Mouse (Mus musculus): ENCODE results near the gene Sel1l. TPM values are rescaled to one million over a fixed set of nuclear protein-coding genes. Genes with fewer than 3 reads are reported as not detected.
A peak's percentile ranks its signal among the peaks of the same experiment; 100 is the strongest.

The Sel1l gene
- 14.7 and 41.4 TPM in 2 replicates for total RNA-seq (2015; ENCODE audit: low replicate concordance)
- total RNA-seq (2017; ENCODE audit: low replicate concordance): 35.0 and 41.4 TPM in 2 replicates

DNA sequence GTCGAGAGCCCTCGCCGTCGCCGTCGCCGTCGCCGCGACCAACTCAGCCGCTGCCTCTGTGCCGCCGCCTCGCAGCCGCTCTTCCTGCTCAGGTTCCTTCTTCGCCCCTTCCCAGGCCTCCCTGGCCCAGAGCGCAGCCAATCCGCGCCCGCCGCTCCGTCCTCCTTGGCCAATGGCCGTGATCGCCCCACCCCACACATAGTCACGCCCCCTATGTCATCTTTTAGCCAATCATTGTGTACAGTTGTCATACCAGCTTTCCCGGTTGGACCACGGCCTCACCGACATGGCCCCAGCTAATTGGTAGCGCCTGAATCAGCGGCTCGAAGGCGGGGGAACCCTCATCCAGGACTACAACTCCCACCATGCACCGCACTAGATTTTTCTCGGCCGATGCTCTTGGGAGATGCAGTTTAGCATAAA lies at the start of gene Sel1l:
Gene Sel1l, minus strand, starts transcription at position 113 of the 423 bp plus-strand sequence.
- peak; percentile 100 for ATAC-seq (replicated peaks; ENCODE audit: low FRiP score, poor library complexity, severe bottlenecking)

DNA sequence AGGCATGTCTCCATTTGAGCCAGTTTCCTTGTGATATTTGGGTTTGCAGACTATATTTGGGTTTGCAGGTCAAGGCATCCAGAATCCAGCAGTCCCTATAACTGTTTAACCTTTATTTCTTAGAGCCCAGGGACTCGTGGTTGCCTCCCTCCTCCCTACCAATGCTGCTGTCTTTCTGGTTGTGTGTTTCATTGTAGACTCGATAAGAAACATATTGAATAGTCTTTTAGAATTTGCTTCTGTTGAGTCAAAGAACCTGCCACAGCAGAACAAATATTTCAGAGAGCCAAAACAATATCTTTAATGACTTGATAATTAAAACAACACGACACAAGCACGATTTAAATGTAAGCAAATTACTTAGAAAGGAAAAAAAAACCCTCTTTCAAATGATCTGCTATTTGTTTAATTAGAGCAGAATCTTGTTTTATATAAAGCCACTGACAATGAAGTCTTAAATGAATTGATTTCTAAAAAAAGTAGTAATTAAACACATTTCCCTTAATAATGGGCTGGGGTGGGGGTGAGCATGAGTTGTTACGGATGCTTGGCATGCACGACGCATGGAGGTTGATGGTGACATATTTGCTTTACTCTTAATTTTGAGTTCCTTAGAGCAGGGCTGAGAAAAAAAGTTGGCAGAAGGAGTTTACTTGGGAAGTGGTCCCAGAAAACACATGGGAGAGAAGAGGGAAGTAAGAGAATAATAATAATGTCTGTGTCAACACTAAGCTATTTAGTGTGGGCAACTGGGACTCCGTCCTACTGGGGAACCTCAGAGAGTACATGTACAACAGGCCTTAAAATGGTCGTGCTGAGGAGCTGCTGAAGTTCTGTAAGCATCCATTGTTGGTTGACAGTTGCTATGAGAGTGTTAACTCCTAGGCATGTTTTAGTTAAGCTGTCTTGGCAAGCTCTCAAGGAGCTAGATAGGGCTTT lies 43.9 kb upstream of the Sel1l start:
- ATAC-seq (replicated peaks; ENCODE audit: low FRiP score, poor library complexity, severe bottlenecking): no peak

DNA sequence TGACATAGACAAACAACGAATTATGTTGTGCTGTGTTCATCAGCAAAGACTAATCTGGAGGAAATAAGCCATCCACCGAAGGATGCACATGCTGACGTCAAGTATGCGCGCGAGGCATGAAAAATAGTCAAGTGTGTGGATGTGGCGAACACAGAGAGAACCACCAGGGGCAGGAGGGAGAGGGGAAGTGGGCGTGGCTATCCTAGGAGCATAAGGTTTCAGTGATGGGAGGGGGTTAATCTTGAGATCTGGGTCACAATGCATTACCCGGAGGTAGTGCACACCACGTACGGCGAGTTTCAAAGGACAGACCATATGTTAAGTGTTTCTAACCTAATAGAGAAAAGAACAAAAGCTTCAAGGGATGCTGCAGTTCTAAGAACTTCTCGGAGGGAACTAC lies 31.5 kb upstream of the Sel1l start:
- no peak for ATAC-seq (replicated peaks; ENCODE audit: low FRiP score, poor library complexity, severe bottlenecking)

DNA sequence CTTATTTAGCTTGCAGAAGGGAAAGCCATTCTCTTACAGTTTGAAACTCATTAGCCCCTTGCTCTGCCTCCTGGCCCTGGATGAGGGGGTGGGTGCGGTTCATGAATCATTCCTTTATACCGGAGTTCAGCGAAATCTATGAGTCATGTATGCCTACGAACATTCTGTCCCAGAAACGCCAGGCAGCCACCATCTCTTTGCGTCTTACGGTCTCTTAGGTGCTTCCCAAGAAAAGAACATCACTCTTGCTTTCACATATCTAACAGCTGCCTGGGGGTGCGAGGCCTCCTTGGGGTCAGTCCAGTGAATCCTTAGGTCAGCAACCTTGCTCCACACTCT lies 29.9 kb upstream of the Sel1l start:
- ATAC-seq (replicated peaks; ENCODE audit: low FRiP score, poor library complexity, severe bottlenecking): no peak

DNA sequence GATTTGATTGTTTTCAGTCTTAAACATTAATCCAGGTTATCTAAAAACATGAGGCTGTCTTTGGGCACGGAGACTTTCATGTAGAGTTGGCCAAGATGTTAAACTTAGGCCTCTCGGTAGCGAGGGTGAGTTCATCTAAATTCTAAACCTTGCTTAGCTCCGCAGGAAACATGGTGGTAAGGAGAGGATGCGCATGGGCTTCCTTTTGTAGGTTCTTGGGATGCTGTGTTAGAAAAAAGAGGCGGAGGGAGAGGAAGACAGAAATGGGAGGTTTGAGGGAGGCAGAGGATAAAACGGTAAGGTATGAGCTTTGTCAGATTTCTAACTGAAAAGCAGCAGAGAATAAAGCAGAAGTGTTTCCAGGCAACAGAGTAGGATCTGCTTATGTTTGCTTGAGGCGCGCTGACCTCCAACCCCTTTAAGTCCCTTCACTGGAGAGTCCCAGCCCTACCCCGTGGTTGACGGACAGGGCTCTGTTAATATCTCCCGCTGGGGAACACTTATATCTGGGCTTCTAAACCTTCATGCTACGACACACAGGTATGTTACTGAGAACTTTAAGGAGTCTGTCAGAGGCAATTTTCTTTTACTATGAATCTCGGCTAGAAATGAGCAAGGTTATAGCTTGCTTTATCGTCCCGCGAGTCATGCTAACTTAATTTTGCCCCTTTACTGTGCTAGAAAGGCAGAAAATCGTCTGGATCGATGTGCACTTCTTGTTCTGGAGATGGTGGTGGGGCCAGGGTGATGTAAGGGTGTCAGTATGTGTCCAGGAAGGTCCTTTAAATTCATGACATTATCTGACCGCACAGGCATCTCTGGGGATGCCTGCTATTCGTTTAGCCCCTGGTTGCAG lies 29.3 kb upstream of the Sel1l start:
- no peak for ATAC-seq (replicated peaks; ENCODE audit: low FRiP score, poor library complexity, severe bottlenecking)

DNA sequence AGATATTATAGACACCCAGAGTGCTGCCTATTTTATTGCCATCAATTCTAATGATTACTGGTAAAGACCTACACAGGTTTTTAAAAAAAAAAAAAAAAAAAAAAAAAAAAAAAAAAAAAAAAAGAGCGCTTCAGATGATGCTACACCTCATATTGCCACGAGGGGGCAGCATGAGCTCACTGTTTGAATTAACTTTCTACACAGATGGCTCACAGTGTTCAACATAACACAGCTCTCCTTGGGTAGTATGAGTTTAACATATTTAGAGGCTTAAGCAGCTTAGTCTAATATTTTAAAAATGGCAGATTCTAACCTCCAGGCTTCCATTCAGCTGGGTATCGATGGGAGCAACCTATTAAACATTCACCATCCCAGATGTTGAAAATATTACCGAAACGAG lies 28.7 kb upstream of the Sel1l start:
- ATAC-seq (replicated peaks; ENCODE audit: low FRiP score, poor library complexity, severe bottlenecking): no peak

DNA sequence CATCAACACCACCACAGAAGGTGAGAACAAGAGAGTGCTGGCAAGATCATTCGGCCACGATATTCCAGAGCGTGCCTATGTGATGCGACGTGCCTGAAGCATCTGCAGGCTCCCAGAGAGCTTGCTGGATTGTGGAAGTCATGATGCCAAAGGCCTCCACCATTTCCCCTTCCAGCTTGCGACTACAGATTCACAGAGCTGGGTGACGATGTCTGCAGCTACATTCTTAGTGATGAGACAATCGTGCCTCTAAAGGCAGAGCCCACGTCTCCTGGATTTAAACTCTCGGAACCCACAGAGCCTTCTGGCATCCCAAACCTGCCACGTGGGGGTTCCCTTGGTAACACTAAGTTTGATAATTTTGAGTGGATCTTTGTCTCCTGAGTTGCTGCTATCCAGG lies 21.7 kb upstream of the Sel1l start:
- ATAC-seq (replicated peaks; ENCODE audit: low FRiP score, poor library complexity, severe bottlenecking): no peak

DNA sequence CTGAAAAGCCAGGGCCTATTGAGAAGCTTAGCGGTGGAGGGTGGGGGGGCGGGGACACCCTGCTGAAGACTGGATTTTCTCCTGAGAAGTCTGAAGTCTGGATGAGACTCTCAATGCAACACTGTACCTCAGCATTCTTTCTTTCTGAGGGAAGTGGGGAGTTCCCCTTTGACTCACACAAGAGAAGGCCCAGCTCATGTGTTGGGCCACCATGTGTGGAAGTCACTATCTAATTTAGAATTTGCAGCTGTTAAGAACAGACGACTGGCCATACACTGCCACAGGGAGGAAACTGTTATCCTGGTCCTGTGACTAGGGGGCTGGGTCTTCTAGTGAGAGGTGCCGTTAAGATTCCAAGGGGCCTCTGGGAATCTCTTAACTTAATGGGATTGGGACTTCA lies 20.4 kb upstream of the Sel1l start:
- ATAC-seq (replicated peaks; ENCODE audit: low FRiP score, poor library complexity, severe bottlenecking): no peak

DNA sequence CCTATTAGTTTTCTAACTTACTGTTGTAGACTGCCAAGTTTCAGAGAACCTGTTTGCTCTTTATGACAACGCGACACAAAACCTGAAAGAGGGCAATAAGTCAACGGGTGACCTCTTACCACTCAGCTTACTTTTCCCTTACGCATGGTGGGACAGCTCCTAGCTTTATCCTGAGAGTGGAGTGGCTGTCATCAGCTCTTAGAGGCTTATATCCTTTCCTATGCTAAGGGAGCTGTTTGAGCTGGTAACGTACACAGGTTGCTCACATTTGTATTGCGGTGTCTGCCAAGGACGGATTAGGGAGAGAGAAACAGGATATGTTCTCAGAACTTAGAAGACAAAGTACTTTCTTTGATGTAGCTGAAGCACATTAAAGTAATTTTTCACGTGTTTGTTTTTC lies 5.4 kb upstream of the Sel1l start:
- no peak for ATAC-seq (replicated peaks; ENCODE audit: low FRiP score, poor library complexity, severe bottlenecking)

DNA sequence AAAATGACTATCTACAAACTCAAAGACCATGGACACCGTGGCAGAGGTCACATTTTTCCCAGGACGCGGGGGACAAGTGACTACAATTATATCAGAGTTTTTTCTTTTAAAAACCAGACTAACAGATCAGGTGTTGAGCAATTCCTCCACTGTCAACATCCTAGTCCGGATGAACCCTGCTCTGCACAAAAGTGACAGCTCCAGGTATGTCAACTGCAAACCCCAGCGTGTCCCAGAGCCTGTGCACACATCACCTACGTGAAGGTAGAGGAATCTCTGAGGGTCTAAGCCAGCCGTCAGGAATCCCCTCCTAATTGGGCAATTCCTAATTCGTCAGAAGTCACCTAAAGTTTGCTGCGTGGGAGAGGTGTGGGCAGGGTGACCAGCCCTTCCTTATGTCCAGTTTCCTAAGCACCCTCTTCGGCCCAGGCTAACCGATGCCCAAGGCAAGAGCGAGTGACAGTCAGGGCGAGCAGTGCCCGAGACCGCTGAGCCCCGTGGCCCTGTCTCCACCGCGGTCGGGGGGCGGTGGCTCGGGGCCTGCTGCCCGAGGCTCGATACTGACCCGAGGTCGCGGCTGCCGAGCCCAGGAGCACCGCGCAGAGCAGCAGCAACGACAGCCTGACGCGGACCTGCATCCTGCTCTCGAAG lies 438 bp downstream of the Sel1l start:
- peak; percentile 16 for ATAC-seq (replicated peaks; ENCODE audit: low FRiP score, poor library complexity, severe bottlenecking)

DNA sequence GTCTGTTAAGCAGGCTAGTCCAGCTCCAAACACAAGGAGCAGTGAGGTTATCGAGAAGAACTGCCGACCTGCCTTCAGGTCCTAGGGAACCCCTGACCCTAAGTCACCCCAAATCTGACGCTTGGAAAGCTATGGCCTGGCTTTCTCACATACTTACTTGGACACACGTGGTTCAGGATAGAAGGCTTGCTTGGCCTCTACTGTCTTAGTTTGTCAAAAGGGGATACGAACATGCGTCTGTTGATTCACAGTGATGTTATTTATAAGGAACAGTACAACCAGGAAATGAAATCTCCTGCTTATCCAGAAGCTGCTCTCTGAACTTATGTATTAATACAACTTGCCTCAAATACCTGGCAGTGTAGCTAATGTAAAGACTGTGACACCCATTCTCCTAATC lies 2.9 kb downstream of the Sel1l start:
- ATAC-seq (replicated peaks; ENCODE audit: low FRiP score, poor library complexity, severe bottlenecking): no peak

DNA sequence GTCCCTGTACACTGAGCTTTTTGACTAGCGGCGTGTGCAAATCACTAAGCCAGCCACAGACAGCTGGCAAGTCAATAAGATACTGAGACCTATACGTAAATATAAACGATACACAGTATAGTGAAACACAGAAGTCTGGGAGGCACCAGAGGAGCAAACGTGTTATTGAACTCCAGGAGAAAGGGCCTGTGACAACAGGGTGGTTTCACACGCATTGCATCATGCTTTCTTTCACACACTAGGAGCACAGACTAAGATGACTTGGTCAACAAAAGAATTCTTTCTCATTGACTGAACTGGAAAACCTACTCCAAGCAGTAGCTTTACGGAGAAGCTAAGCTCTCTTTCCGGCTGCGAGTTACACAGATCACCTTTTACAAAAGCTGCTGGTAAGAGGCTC lies 3.6 kb downstream of the Sel1l start:
- ATAC-seq (replicated peaks; ENCODE audit: low FRiP score, poor library complexity, severe bottlenecking): no peak

DNA sequence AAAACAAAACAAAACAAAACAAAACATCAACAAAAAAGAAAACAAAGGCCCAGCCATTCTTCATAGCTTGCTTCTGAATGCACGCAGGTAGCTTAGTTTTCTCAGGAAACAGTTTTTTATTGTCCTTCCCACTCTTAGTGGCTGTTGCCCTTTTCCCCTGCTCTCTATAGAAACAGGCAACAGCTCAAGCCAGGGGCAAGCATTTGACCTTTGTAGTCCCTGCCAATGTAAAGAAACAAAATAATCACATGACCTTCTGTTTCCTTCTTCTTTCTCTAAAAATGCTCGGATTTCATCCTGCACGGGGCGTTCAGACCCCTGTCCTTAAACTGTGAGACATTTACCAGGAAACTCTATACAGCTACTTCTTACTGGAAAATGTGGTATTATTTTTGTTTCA lies 4.4 kb downstream of the Sel1l start:
- ATAC-seq (replicated peaks; ENCODE audit: low FRiP score, poor library complexity, severe bottlenecking): no peak

DNA sequence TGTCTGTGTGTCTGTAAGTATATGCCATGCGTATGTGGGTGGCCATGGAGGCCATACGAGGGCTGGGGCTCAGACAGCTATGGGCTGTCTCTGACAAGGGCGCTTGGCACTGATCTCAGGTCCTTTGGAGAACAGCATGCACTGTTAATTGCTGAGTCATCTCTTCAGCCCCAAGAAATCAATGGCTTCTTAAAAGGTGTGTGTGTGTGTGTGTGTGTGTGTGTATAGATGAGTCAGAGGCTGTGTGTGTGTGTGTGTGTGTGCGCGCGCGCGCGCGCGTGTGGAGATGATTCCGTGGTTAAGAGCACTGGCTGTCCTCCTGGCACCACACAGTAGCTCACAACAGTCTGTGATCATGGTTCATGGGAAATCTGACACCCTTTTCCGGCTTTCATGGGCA lies 5.1 kb downstream of the Sel1l start:
- ATAC-seq (replicated peaks; ENCODE audit: low FRiP score, poor library complexity, severe bottlenecking): no peak

DNA sequence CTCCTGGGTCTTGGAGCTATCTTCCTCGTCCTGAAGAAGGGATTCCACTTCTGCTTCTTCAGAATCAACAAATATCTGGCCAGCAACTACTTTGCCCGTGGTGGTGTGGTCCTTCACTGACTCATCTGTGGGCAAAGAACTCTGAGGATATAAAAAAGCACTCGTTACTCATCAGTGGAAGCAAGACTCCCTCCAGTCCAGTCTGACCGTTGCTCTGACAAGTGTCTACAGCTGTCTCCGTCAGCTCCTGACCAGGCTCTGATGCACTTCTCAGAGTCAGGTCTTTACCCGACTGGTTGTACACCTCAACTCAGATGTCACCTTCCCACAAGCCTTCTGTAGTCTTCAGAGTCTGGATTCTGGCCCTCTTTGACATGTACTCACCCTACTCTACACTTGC lies 7.2 kb downstream of the Sel1l start:
- no peak for ATAC-seq (replicated peaks; ENCODE audit: low FRiP score, poor library complexity, severe bottlenecking)

DNA sequence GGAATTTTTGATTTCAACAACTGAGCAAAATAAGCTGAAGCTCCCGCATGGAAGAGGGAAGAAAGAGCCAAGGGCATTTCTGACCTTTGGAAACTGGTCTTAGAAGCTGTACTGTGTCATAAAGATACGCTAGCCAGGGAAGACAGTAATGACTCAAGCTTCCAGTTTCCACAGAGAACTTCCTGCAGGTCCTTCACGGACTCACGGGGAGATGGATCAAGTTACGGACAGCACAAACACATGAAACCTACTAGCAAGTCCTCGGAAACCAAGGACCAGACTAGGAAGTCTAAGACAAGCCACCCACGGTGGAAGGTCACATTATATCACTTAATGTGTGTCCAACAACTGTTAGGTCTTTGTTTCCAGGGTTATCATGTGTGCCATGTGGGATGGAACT lies 10.7 kb downstream of the Sel1l start:
- no peak for ATAC-seq (replicated peaks; ENCODE audit: low FRiP score, poor library complexity, severe bottlenecking)

DNA sequence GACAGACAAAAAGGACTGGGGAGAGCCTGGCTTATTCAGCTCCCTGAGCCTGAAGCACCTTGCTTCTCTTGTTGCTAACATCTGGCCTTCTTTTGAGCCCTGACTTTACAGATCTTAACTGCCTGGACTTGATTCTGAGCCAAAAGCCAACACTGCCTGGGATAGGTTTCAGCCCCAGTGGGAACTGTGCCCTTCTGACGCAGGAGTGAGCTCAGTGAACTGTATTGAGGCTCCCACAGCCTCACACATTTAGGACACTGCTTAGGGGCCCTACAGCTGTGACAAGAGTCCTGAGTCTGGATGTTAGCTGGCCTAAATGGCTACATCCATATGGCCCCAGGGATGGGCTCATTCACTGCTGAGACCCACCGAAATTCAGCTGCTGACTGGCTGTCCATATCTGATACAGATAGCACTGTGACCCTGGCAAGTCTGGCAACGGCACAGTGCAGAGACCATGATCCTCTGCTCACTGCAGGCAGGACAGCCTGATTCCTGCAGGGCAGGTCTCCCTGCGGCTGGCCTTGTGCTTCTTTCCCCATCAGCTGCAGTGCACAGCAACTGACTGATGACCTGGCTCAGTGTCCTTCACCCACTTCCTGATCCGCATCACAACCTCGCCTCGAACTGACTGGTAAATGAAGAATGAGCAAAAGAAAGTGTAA lies 11.4 kb downstream of the Sel1l start:
- no peak for ATAC-seq (replicated peaks; ENCODE audit: low FRiP score, poor library complexity, severe bottlenecking)

DNA sequence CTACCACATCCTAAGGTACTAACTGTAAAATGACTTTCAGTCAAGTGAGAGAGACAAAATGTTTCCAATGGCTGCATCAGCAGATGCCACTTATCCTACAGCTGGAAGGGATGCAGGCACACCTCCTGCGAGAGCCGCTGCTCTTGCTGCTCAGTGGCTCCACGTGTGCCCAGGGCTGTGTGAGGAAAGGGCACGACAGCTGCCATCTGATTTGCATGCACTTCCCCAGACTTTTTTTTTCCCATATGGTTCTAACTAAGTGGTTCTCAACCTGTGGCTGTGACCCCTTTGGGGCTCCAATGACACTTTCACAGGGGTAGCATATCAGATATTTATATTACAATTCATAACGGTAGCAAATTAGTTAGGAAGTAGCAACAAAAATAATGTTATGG lies 15.0 kb downstream of the Sel1l start:
- no peak for ATAC-seq (replicated peaks; ENCODE audit: low FRiP score, poor library complexity, severe bottlenecking)

DNA sequence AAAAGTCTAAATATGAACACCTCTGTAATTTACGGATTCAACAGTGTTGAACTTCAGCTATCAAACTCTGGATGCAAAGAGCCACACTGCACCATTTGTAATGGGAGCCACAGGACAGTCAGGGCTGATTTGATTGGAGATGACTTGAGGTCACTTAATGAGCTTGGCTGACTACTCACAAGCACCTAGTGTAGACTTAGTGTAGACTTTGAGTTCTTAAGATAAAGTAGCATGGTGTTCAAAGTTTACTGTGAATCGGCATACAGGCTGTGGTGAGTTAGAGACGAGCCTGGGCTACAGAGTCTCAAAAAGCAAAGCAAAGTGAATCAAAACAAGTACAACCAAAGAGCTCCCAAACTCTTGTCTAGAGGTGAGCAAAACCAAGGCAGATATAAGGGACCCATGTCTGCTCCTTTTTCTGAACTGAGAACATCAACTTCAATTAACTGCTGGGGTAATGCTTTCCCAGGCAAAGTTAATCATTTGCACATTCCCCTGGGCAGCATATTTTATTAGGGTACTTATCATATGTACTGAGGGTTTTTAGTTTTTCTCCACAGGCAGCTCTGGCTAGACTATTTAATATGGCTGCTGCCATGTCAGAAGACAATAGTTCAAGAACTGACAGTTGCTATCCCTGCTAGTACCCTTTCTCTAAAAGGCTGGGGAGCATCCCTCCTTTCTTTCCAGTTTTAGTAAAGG lies 15.6 kb downstream of the Sel1l start:
- no peak for ATAC-seq (replicated peaks; ENCODE audit: low FRiP score, poor library complexity, severe bottlenecking)
